Mouse (Mus musculus): ENCODE results near the gene Rad9a.

GRCm38 (mm10) chr19:4216041-4216685, 14.7 kb upstream of the Rad9a start:
- TF ChIP-seq CTCF (IDR thresholded peaks at IDR 0.05; ENCODE audit: low read depth) = peak; percentile 45
- TF ChIP-seq EP300 (IDR thresholded peaks at IDR 0.05; ENCODE audit: low read depth) = no peak
